Mouse (Mus musculus): ENCODE measurements at regions not wholly inside any gene's neighbourhood (a gene's known extent, or its start where the extent isn't known, plus 50 kb on each side); places are given as distances from the start of the nearest gene placed in this dataset.

DNA sequence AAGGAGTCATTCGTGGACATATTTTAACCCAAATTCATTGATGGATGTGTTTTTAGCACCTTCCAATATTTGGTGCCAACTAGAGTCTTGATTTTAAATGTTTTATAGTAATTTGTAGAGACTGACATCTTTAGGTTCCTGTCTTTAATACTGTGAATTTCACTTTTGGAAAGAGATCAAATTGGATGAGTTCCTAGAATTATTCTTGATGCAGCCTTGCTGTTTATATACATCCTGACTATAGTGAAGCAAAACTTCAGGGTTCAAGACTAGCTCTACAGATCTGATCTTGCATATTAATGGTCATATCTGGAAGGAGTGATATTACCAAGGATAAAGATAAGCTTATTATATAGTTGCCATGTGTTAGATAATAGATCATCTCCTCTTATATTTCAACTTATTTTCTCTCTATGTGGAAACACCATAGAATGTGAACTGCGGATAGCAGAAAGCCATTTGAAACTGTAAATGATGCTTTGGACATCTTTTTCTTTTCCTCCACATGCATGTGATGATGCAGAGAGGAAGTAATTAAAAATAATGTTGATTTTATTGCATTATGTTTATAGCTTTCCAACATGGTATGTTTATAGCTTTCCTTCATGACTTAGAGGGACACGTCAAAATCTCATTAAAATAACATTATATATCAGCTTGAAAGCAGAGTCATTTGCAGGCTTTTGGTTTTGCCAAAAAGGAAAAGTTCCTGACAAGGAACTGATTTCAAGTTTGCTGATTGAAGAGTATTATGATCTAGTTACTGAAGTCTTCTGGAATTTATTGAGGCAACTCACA, 78.3 kb upstream of the Kcnj16 start:
- no peak for DNase-seq (ENCODE audit: low spot score in 2 of 2)

DNA sequence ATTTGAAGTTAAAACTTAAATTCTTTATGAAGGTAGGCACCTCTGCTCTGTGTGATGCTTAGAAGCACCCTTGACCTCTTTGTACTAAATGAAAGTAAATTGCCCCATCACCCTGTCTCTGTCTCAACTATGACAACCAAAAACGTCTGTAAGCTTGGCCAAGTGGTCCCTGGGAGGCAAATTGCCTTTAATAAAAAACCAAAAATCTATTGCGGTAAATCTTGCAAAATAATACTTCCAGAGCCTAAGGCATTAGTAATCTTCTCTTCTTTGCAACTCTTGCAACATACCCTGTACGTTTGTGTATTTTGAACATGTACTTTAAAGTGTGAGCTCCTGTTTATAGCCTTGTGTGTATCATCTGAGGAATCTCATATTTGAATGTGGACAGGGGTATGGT, 77.4 kb upstream of the Kcnj16 start:
- DNase-seq (ENCODE audit: low spot score in 2 of 2), result no peak

- no peak for DNase-seq (ENCODE audit: low spot score in 2 of 2)
These were observed 64.9 kb upstream of the Kcnj16 start for GRCm38 (mm10) chr11:110902918-110903317.
